ENCODE assay signal across 9 mouse cellular contexts in the genomic region with DNA sequence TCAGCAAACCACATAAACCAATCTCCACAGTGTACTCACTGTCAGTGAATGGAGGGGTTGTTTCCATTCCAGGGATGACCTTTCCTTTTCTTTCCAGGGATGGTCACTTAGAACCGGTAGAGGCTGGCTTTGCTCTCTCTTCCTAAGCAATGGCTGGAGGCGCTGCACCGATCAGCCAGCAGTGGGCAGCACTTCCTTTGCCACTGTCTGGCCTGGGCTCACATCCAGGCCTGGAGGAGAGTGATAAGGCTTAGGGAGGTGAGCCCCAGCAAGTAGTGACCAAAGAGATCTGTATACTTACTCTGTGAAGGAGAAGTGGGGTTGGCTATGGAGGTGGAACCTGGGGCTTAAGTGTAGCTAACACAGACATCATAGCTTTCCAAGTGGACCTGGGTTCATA. TPM values are rescaled to one million over a fixed set of nuclear protein-coding genes. Genes with fewer than 3 reads are reported as not detected.
A peak's percentile ranks its signal among the peaks of the same experiment; 100 is the strongest.
DNase-seq lines count a peak whose midpoint lies in the region; ATAC-seq lines count a peak whose summit lies in the region.
"Had no signal": no experiment of that assay in that cellular context is flagged by ENCODE, and none has a peak within 500 bp of the region (broad histone marks: within the 10 kb centered on the region; RNA-seq: fewer than 3 reads in every experiment).

No protein-coding gene starts in this region.

- no peak overlapping the region for H3K4me2 ChIP-seq in liver, embryonic 11.5 days
- H3K4me2 ChIP-seq in midbrain, embryonic 16.5 days (ENCODE audit: low read length), result no peak overlapping the region
- H3K4me2 ChIP-seq: liver, embryonic 15.5 days had no signal

- WGBS in liver, embryonic 11.5 days, result 14% methylated on average over 3 of the region's 3 CpGs
- WGBS in midbrain, embryonic 16.5 days, result 25% methylated on average over 3 of the region's 3 CpGs

- no peak for ATAC-seq in liver, embryonic 11.5 days (replicated peaks; ENCODE audit: low FRiP score)
- ATAC-seq in midbrain, embryonic 16.5 days, result no peak

- no peaks in the 10 kb centered on the region for H3K27me3 ChIP-seq in liver, embryonic 11.5 days (replicated peaks; ENCODE audit: control insufficient read depth, insufficient read depth, low read length)
- H3K27me3 ChIP-seq in midbrain, embryonic 16.5 days (ENCODE audit: control insufficient read depth, insufficient read depth, low read depth, low read length), result no peaks in the 10 kb centered on the region
- H3K27me3 ChIP-seq: liver, embryonic 15.5 days had no signal

- no peaks in the 10 kb centered on the region for H3K9me3 ChIP-seq in liver, embryonic 11.5 days (ENCODE audit: control insufficient read depth, low read length)
- H3K9me3 ChIP-seq in midbrain, embryonic 16.5 days (replicated peaks; ENCODE audit: control insufficient read depth, low read length, poor library complexity, severe bottlenecking), result no peaks in the 10 kb centered on the region
- H3K9me3 ChIP-seq: liver, embryonic 15.5 days had no signal

- peak; percentile 25 to 53 for DNase-seq in cerebellum, postnatal 25 days
- no peak for DNase-seq in cerebellum, adult 8-10 months
- DNase-seq in liver, result peak; percentile 26
- DNase-seq in liver, embryonic 11.5 days (ENCODE audit: low spot score), result no peak
- DNase-seq in adrenal gland, adult 8-10 months, result peak; percentile 21
- peak; percentile 20 to 25 for DNase-seq in kidney, postnatal 25 days
- DNase-seq in natural killer cell, adult 2 months (ENCODE audit: low spot score in 2 of 2), result no peak

- H3K4me1 ChIP-seq in liver, embryonic 11.5 days (replicated peaks; ENCODE audit: control insufficient read depth, insufficient read depth, low read length), result no peaks in the 10 kb centered on the region
- H3K4me1 ChIP-seq in midbrain, embryonic 16.5 days (ENCODE audit: control insufficient read depth, insufficient read depth, low read length), result no peaks in the 10 kb centered on the region
- H3K4me1 ChIP-seq: liver, embryonic 15.5 days had no signal

- H3K27ac ChIP-seq in liver, embryonic 11.5 days (ENCODE audit: low read depth, low read length), result no peak overlapping the region
- no peak overlapping the region for H3K27ac ChIP-seq in midbrain, embryonic 16.5 days (ENCODE audit: low read length)
- H3K27ac ChIP-seq: liver, embryonic 15.5 days had no signal

- no peak overlapping the region for H3K4me3 ChIP-seq in liver, embryonic 11.5 days (ENCODE audit: low read depth, low read length)
- no peak overlapping the region for H3K4me3 ChIP-seq in midbrain, embryonic 16.5 days (ENCODE audit: low read depth, low read length)
- H3K4me3 ChIP-seq: liver, embryonic 15.5 days had no signal

- no peak overlapping the region for H3K9ac ChIP-seq in liver, embryonic 11.5 days (ENCODE audit: low read depth, low read length)
- H3K9ac ChIP-seq in midbrain, embryonic 16.5 days (ENCODE audit: low read depth, low read length), result no peak overlapping the region
- H3K9ac ChIP-seq: liver, embryonic 15.5 days had no signal

- H3K36me3 ChIP-seq in liver, embryonic 11.5 days (ENCODE audit: control insufficient read depth, insufficient read depth, low read length), result no peaks in the 10 kb centered on the region
- no peaks in the 10 kb centered on the region for H3K36me3 ChIP-seq in midbrain, embryonic 16.5 days (ENCODE audit: control insufficient read depth, insufficient read depth, low read length)
- H3K36me3 ChIP-seq: liver, embryonic 15.5 days had no signal

RNA-seq across cellular contexts. Expression of gene Asb18, which starts 12.5 kb away (rescaled TPM):
- polyA plus RNA-seq in liver, embryonic 11.5 days (2014; fragmentation: Nextera tagmentation; extraction: Ambion mirVana), result not detected in 2 replicates
- not detected for total RNA-seq in adrenal gland, adult 8-10 months (2022)
- 0.39 and 0.52 TPM in 2 replicates for polyA plus RNA-seq in midbrain, embryonic 16.5 days (2015; fragmentation: Nextera tagmentation; extraction: Ambion mirVana)
- polyA plus RNA-seq: liver, embryonic 15.5 days had no signal

Comparison
In these comparisons a context has a peak if more than half of its experiments do, and no peak if none do; other contexts are left out.
1. DNase-seq: peak in cerebellum, postnatal 25 days (2 of 2), liver (single experiment), adrenal gland, adult 8-10 months (single experiment) and kidney, postnatal 25 days (2 of 2); none in cerebellum, adult 8-10 months (single experiment), liver, embryonic 11.5 days (single experiment) and natural killer cell, adult 2 months (0 of 2).